ENCODE assay signal across 18 mouse cellular contexts in the genomic region with DNA sequence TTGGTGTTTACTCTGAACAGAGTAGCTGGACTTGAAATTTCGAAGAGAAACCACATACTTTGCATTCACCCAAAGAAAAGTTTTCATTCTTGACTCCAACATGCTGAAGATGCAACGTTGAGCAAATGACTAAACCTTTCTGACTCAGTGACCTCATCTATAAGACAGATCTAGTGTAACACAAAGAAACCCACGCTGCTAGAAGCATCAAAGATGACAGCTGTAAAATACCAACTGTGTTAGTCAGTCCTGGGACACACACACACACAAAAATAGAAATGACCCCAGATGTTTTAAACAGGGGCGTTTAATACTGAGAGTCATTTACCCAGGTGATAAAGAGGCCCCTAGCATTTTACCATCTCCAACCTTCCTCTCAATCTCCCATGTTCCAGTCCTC.
"Had no signal": no experiment of that assay in that cellular context is flagged by ENCODE, and none has a peak within 500 bp of the region (broad histone marks: within the 10 kb centered on the region; RNA-seq: fewer than 3 reads in every experiment).

No protein-coding gene starts in this region.

- H3K4me1 ChIP-seq: lung, embryonic 15.5 days; megakaryocyte, embryonic 14.5 days; midbrain, embryonic 13.5 days; midbrain, embryonic 15.5 days; neural tube, embryonic 13.5 days; neural tube, embryonic 15.5 days; stomach, embryonic 15.5 days had no signal

- H3K27me3 ChIP-seq: lung, embryonic 15.5 days; megakaryocyte, embryonic 14.5 days; midbrain, embryonic 13.5 days; midbrain, embryonic 15.5 days; neural tube, embryonic 13.5 days; neural tube, embryonic 15.5 days; stomach, embryonic 15.5 days had no signal

- H3K27ac ChIP-seq: lung, embryonic 15.5 days; macrophage; midbrain, embryonic 13.5 days; midbrain, embryonic 15.5 days; neural tube, embryonic 13.5 days; neural tube, embryonic 15.5 days; stomach, embryonic 15.5 days; stomach, postnatal 0 days had no signal

- H3K9me3 ChIP-seq: lung, embryonic 15.5 days; midbrain, embryonic 13.5 days; midbrain, embryonic 15.5 days; neural tube, embryonic 13.5 days; neural tube, embryonic 15.5 days; stomach, embryonic 15.5 days had no signal

- H3K4me2 ChIP-seq: lung, embryonic 15.5 days; midbrain, embryonic 11.5 days; midbrain, embryonic 13.5 days; midbrain, embryonic 15.5 days; neural tube, embryonic 13.5 days; neural tube, embryonic 15.5 days; stomach, embryonic 15.5 days had no signal

- H3K9ac ChIP-seq: liver, postnatal 0 days; lung, embryonic 15.5 days; midbrain, embryonic 13.5 days; midbrain, embryonic 15.5 days; neural tube, embryonic 13.5 days; neural tube, embryonic 15.5 days; stomach, embryonic 15.5 days had no signal

- H3K36me3 ChIP-seq: lung, embryonic 15.5 days; midbrain, embryonic 13.5 days; midbrain, embryonic 15.5 days; neural tube, embryonic 13.5 days; neural tube, embryonic 15.5 days; stomach, embryonic 15.5 days had no signal

- DNase-seq: liver, postnatal 0 days; lung, adult 2 months; lung, postnatal 14 days; lung, postnatal 36 days; right cerebral cortex, postnatal 14 days; thymus, adult 2 months; thymus, postnatal 25 days; thymus, postnatal 4 days had no signal

- H3K4me3 ChIP-seq: lung, embryonic 15.5 days; megakaryocyte, embryonic 14.5 days; midbrain, embryonic 13.5 days; midbrain, embryonic 15.5 days; neural tube, embryonic 13.5 days; neural tube, embryonic 15.5 days; stomach, embryonic 15.5 days had no signal
